Mouse (Mus musculus): ENCODE data around the gene Dnmt3c.

GRCm38 (mm10) chr2:153670111-153670510 lies 26.3 kb upstream of the Dnmt3c start:
- no peak for TF ChIP-seq POLR2A (IDR thresholded peaks at IDR 0.05; ENCODE audit: control insufficient read depth, extremely low read depth, insufficient read depth, low read length, poor library complexity)
- no peak for TF ChIP-seq CTCF (IDR thresholded peaks at IDR 0.05; ENCODE audit: borderline replicate concordance, control insufficient read depth, extremely low read depth, insufficient read depth, low read length, poor library complexity)
